Mouse (Mus musculus): ENCODE measurements around the gene Gkap1.

The Gkap1 gene

DNA sequence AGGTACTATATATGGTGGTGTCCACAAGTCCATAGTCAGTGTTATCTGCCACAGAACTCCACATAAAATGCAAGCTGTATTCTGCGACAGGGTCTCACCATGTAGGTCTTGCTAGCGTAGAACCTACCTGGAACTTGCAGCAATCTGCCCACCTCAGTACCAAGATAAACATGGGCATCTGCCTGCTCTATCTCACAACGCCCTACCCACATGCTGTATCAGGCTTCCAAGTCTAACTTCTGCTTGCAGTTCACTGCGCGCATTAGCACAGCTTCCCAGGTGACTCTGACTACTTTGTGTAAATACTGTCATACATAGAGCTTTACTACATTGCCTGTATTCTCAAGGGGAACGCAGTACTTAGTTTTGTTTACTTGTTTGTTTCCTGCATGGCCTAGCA lies 26.5 kb upstream of the Gkap1 start:
- no peaks in the 10 kb centered on the region for H3K27me3 ChIP-seq (ENCODE audit: insufficient read depth, low read length)
- H3K9me3 ChIP-seq (ENCODE audit: low read length): peaks cover 3% of the 10 kb centered on the region; the same call in 1 of the 2 replicates
- peaks cover 40% of the 10 kb centered on the region for H3K4me1 ChIP-seq (replicated peaks; ENCODE audit: low read depth, low read length)
- TF ChIP-seq POU5F1 (IDR thresholded peaks at IDR 0.05; ENCODE audit: borderline replicate concordance, low read length) (no peak), NANOG (IDR thresholded peaks at IDR 0.05; ENCODE audit: borderline replicate concordance, low read length) (no peak), CTCF (conservative IDR thresholded peaks at IDR 0.05; ENCODE audit: low read length) (no peak)
- no peaks in the 10 kb centered on the region for H3K36me3 ChIP-seq (ENCODE audit: insufficient read depth, low read length)
- no peak overlapping the region for H3K4me3 ChIP-seq (replicated peaks; ENCODE audit: low read length)

DNA sequence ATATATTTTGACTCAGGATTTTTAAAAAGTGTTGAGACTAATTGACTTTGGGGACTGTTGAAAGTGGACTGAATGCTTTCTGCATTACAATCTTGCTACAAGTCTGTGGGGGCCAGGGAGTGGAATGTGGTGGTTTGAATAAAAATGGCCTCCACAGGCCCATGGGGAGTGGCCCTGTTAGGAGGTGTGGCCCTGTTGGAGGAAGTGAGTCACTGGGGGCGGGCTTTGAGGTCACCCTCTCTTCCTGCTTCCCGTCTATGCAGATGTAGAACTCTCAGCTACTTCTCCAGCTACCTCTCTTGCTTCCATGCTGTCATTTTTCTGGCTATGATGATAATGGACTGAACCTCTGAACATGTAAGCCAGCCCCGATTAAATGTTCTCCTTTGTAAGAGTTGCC lies 23.3 kb upstream of the Gkap1 start:
- Histone ChIP-seq H3K4me3 (replicated peaks; ENCODE audit: low read length) (peak overlapping the region; percentile 57), H3K27me3 (ENCODE audit: insufficient read depth, low read length) (no peaks in the 10 kb centered on the region), H3K4me1 (replicated peaks; ENCODE audit: low read depth, low read length) (peaks cover 34% of the 10 kb centered on the region), H3K9me3 (ENCODE audit: low read length) (peaks cover 6% of the 10 kb centered on the region; the same call in 1 of the 2 replicates), H3K36me3 (ENCODE audit: insufficient read depth, low read length) (no peaks in the 10 kb centered on the region)
- TF ChIP-seq POU5F1 (IDR thresholded peaks at IDR 0.05; ENCODE audit: borderline replicate concordance, low read length): no peak
- TF ChIP-seq CTCF (conservative IDR thresholded peaks at IDR 0.05; ENCODE audit: low read length): no peak

DNA sequence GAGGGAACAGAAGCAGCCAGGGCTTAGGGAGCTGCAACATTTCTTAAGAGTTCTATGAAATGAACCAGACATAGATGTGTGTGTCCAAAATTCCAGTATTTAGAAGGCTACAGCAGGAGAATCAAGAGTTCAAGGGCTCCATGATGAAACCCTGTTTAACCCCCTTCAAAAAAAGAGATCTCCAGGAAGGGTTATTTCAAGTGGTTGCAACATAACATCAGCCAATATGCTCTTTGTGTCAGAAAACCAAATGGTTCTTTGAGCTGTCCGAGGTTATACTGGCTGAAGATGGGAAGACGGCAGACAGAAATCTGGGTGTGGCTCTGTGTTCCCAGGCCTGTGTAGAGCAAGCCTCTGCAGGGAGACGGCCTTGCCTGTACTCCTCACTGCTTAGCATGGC lies 20.1 kb upstream of the Gkap1 start:
- no peaks in the 10 kb centered on the region for H3K36me3 ChIP-seq (ENCODE audit: insufficient read depth, low read length)
- peaks cover 6% of the 10 kb centered on the region; the same call in 1 of the 2 replicates for H3K9me3 ChIP-seq (ENCODE audit: low read length)
- TF ChIP-seq NANOG (IDR thresholded peaks at IDR 0.05; ENCODE audit: borderline replicate concordance, low read length) (no peak), CTCF (conservative IDR thresholded peaks at IDR 0.05; ENCODE audit: low read length) (no peak), POU5F1 (IDR thresholded peaks at IDR 0.05; ENCODE audit: borderline replicate concordance, low read length) (no peak)

DNA sequence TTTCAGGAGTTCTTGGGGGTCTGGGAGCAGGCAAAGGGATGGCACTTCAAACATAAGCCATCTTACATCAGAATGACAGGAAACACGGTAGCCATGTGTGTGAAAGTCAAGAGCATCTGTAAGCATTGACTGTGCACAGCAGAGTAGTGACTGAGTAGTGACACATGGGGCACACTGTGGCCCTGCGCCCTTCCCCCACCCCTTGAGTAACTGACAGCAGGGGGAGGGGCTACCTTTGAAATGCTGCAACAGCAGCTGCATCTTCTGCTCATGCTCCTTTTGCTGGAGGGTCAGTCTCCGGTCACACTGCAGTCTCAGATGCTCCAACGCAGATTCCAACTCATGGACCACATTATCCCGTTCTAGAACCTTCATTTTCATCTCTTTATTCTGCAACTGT lies 17.3 kb upstream of the Gkap1 start:
- no peak overlapping the region for H3K4me3 ChIP-seq (replicated peaks; ENCODE audit: low read length)
- no peaks in the 10 kb centered on the region for H3K36me3 ChIP-seq (ENCODE audit: insufficient read depth, low read length)
- TF ChIP-seq POU5F1 (IDR thresholded peaks at IDR 0.05; ENCODE audit: borderline replicate concordance, low read length): no peak
- TF ChIP-seq CTCF (conservative IDR thresholded peaks at IDR 0.05; ENCODE audit: low read length): no peak
- TF ChIP-seq NANOG (IDR thresholded peaks at IDR 0.05; ENCODE audit: borderline replicate concordance, low read length): no peak
- peaks cover 24% of the 10 kb centered on the region for H3K4me1 ChIP-seq (replicated peaks; ENCODE audit: low read depth, low read length)
- peaks cover 6% of the 10 kb centered on the region; the same call in 1 of the 2 replicates for H3K9me3 ChIP-seq (ENCODE audit: low read length)
- H3K27me3 ChIP-seq (ENCODE audit: insufficient read depth, low read length): no peaks in the 10 kb centered on the region

More for the DNA sequence above, 20.1 kb upstream of the Gkap1 start:
- Histone ChIP-seq H3K27me3 (ENCODE audit: insufficient read depth, low read length) (no peaks in the 10 kb centered on the region), H3K4me1 (replicated peaks; ENCODE audit: low read depth, low read length) (peaks cover 39% of the 10 kb centered on the region), H3K4me3 (replicated peaks; ENCODE audit: low read length) (no peak overlapping the region)

DNA sequence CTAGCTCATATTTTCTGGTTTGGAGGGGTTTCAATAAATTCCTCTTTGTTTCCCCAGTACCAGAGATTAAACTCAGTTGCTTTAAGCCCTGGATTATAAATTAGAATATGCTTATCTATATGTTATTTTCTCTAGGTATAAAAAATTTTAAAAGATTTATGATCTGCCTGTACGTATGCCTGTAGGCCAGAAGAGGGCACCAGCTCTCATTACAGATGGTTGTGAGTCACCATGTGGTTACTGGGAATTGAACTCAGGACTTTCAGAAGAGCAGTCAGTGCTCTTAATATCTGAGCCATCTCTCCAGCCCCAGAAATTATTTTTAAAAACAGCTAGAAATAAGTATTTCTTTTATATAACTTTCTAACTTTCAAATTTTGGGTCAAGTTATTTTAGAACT lies 13.8 kb upstream of the Gkap1 start:
- Histone ChIP-seq H3K36me3 (ENCODE audit: insufficient read depth, low read length) (no peaks in the 10 kb centered on the region), H3K27me3 (ENCODE audit: insufficient read depth, low read length) (no peaks in the 10 kb centered on the region), H3K4me3 (replicated peaks; ENCODE audit: low read length) (no peak overlapping the region), H3K4me1 (replicated peaks; ENCODE audit: low read depth, low read length) (peaks cover 17% of the 10 kb centered on the region), H3K9me3 (ENCODE audit: low read length) (no peaks in the 10 kb centered on the region)
- TF ChIP-seq CTCF (conservative IDR thresholded peaks at IDR 0.05; ENCODE audit: low read length): peak; percentile 20; the same call in 1 of the 2 replicates
- no peak for TF ChIP-seq NANOG (IDR thresholded peaks at IDR 0.05; ENCODE audit: borderline replicate concordance, low read length)
- TF ChIP-seq POU5F1 (IDR thresholded peaks at IDR 0.05; ENCODE audit: borderline replicate concordance, low read length): no peak

DNA sequence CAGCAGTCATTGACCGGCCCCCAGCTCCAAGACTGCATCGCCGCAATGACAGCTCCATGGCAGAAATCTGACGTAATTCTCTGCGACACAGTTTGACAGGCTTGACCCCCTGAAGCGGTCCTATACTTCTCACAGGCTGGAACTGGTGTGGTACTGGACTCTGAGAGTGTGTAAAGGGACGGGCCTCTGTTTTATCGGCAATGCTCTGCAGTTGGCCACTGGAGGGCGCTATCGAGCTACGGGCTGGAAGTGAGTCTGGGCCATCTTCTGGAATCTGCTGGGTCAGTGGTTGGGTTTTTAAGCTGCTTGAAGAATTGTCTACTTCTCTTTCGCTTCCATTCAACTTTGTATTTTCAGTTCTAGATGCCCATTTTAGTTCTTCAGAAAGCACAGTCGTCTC lies 12.3 kb upstream of the Gkap1 start:
- no peak overlapping the region for H3K4me3 ChIP-seq (replicated peaks; ENCODE audit: low read length)
- H3K9me3 ChIP-seq (ENCODE audit: low read length): no peaks in the 10 kb centered on the region
- peaks cover 9% of the 10 kb centered on the region for H3K4me1 ChIP-seq (replicated peaks; ENCODE audit: low read depth, low read length)
- TF ChIP-seq CTCF (conservative IDR thresholded peaks at IDR 0.05; ENCODE audit: low read length): peak; percentile 98
- TF ChIP-seq NANOG (IDR thresholded peaks at IDR 0.05; ENCODE audit: borderline replicate concordance, low read length): no peak
- TF ChIP-seq POU5F1 (IDR thresholded peaks at IDR 0.05; ENCODE audit: borderline replicate concordance, low read length): no peak
- no peaks in the 10 kb centered on the region for H3K36me3 ChIP-seq (ENCODE audit: insufficient read depth, low read length)
- no peaks in the 10 kb centered on the region for H3K27me3 ChIP-seq (ENCODE audit: insufficient read depth, low read length)

DNA sequence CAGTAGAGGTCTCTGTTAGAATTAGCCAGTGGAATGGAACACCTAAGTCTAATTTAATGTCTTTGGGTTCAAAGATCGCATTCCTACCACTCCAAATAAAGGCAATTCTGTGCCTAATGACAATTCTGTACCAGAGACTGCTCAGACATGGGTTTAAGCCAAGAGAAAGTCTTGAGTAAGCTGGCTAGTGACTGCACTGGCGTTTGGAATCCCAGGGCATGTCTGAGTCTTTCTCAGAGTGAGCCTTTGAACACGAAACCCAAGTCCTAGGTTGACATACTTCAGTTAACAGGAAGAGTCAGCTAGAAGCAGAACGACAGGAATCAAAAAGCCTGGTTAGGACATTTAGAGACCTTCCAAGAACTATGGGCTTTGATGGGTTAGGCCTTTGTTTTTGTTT lies 8.0 kb upstream of the Gkap1 start:
- no peak overlapping the region for H3K4me3 ChIP-seq (replicated peaks; ENCODE audit: low read length)
- no peaks in the 10 kb centered on the region for H3K9me3 ChIP-seq (ENCODE audit: low read length)
- no peak for TF ChIP-seq NANOG (IDR thresholded peaks at IDR 0.05; ENCODE audit: borderline replicate concordance, low read length)
- TF ChIP-seq CTCF (conservative IDR thresholded peaks at IDR 0.05; ENCODE audit: low read length): no peak
- TF ChIP-seq POU5F1 (IDR thresholded peaks at IDR 0.05; ENCODE audit: borderline replicate concordance, low read length): no peak
- H3K27me3 ChIP-seq (ENCODE audit: insufficient read depth, low read length): no peaks in the 10 kb centered on the region
- peaks cover 24% of the 10 kb centered on the region for H3K4me1 ChIP-seq (replicated peaks; ENCODE audit: low read depth, low read length)
- no peaks in the 10 kb centered on the region for H3K36me3 ChIP-seq (ENCODE audit: insufficient read depth, low read length)

DNA sequence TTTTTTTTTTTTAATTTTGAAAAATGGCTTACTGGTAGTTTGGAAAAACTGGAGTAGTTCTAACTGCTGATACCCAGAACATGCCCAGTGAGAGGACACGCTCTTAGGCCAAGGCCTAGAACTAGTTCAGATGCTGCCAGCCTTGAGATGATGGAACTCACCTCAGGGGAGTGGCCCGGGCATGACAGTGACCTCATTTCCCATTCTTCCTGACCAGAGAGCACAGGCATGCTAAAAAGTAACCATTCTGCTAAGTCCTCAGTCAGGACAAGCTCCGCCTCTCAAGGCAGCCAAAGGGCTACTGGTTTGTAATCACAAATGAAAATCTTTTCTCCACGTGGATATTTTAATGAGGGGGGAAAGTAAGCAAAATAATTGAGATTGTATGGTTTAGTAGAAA lies 6.4 kb upstream of the Gkap1 start:
- TF ChIP-seq POU5F1 (IDR thresholded peaks at IDR 0.05; ENCODE audit: borderline replicate concordance, low read length) (no peak), NANOG (IDR thresholded peaks at IDR 0.05; ENCODE audit: borderline replicate concordance, low read length) (no peak), CTCF (conservative IDR thresholded peaks at IDR 0.05; ENCODE audit: low read length) (no peak)
- H3K36me3 ChIP-seq (ENCODE audit: insufficient read depth, low read length): no peaks in the 10 kb centered on the region
- H3K4me3 ChIP-seq (replicated peaks; ENCODE audit: low read length): no peak overlapping the region

DNA sequence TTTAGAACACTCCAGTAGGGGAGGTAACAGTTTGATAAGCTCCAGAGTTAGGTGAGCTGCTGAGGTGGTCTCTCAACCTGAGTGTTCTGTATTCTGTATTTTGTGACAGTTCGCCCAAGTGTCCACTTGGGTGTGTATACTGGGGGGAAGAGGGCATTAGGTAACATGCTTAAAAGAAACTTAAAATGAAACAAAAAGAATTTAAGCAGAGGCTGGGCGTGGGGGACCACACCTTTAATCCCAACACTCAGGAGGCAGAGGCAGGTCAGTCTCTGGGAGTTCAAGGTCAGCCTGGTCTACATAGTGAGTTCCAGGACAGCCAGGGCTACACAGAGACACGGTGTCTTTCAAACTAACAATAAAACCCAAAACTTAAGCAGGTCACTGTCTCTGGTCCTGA lies 5.0 kb upstream of the Gkap1 start:
- Histone ChIP-seq H3K4me1 (replicated peaks; ENCODE audit: low read depth, low read length) (peaks cover 41% of the 10 kb centered on the region), H3K9me3 (ENCODE audit: low read length) (no peaks in the 10 kb centered on the region), H3K4me3 (replicated peaks; ENCODE audit: low read length) (no peak overlapping the region), H3K27me3 (ENCODE audit: insufficient read depth, low read length) (peaks cover 14% of the 10 kb centered on the region), H3K36me3 (ENCODE audit: insufficient read depth, low read length) (no peaks in the 10 kb centered on the region)
- no peak for TF ChIP-seq NANOG (IDR thresholded peaks at IDR 0.05; ENCODE audit: borderline replicate concordance, low read length)
- TF ChIP-seq CTCF (conservative IDR thresholded peaks at IDR 0.05; ENCODE audit: low read length): no peak
- TF ChIP-seq POU5F1 (IDR thresholded peaks at IDR 0.05; ENCODE audit: borderline replicate concordance, low read length): no peak

More for the DNA sequence above, 6.4 kb upstream of the Gkap1 start:
- peaks cover 30% of the 10 kb centered on the region for H3K4me1 ChIP-seq (replicated peaks; ENCODE audit: low read depth, low read length)
- no peaks in the 10 kb centered on the region for H3K9me3 ChIP-seq (ENCODE audit: low read length)
- peaks cover 2% of the 10 kb centered on the region for H3K27me3 ChIP-seq (ENCODE audit: insufficient read depth, low read length)

All from E14TG2a.4 (cell line).